Mouse (Mus musculus) intestine, postnatal 0 days (tissue): ENCODE data around the gene Gm10638. TPM values are rescaled to one million over a fixed set of nuclear protein-coding genes. Genes with fewer than 3 reads are reported as not detected.

Experiments
- ATAC-seq: fragments of 200-750 bp; cut with Nextera tagmentation; 2 replicates; pipeline ENCODE4 v1.8.0; 2017; ENCODE audit warnings: mild to moderate bottlenecking, moderate TSS enrichment, moderate library complexity
- H3K27ac ChIP-seq: fragments of 300-500 bp; sonication (generic); 2 replicates; pipeline ENCODE4 v1.5.1; 2014; ENCODE audit warnings: mild to moderate bottlenecking, low read depth, low read length, moderate library complexity
- H3K27me3 ChIP-seq: fragments of 300-500 bp; sonication (generic); replicated peaks from 2 replicates; pipeline ENCODE4 v1.6.1; 2014; ENCODE audit warnings: low read length, mixed read lengths; ENCODE audit not compliant: control insufficient read depth, insufficient read depth
- H3K36me3 ChIP-seq: fragments of 300-500 bp; sonication (generic); 2 replicates; pipeline ENCODE4 v1.6.1; 2014; ENCODE audit warnings: mild to moderate bottlenecking, moderate library complexity; ENCODE audit not compliant: control insufficient read depth, insufficient read depth
- H3K4me1 ChIP-seq: fragments of 300-500 bp; sonication (generic); replicated peaks from 2 replicates; pipeline ENCODE4 v1.6.1; 2014; ENCODE audit warnings: antibody characterized with exemption, low read length, mixed read lengths; ENCODE audit not compliant: control insufficient read depth, insufficient read depth
- H3K4me2 ChIP-seq: fragments of 300-500 bp; sonication (generic); replicated peaks from 2 replicates; pipeline ENCODE4 v1.6.1; 2014; ENCODE audit warnings: low read depth, mild to moderate bottlenecking, moderate library complexity
- H3K4me3 ChIP-seq: fragments of 300-500 bp; sonication (generic); 2 replicates; pipeline ENCODE4 v1.5.1; 2014; ENCODE audit warnings: low read depth, low read length
- H3K9ac ChIP-seq: fragments of 300-500 bp; sonication (generic); 2 replicates; pipeline ENCODE4 v1.6.1; 2014; ENCODE audit warnings: mild to moderate bottlenecking, low read depth, low read length
- H3K9me3 ChIP-seq: fragments of 300-500 bp; sonication (generic); 2 replicates; pipeline ENCODE4 v1.6.1; 2016; ENCODE audit warnings: mixed run types; ENCODE audit not compliant: control insufficient read depth
- CTCF ChIP-seq: sonication (generic); IDR thresholded peaks from 2 replicates; pipeline ENCODE4 v1.5.1; 2016; ENCODE audit warnings: low read depth, mild to moderate bottlenecking, control low read depth, antibody characterized with exemption, moderate library complexity
- WGBS: fragments of 180-500 bp; shearing (Covaris S2); extraction: QIAGEN DNeasy Blood & Tissue Kit; methylation state at CpG from one replicate; pipeline ENCODE4 v1.1.7; 2014; 5-methylcytosine and 5-hydroxymethylcytosine counted together
- polyA plus RNA-seq: library from polyadenylated mRNA; unstranded; fragments of >200 nt; fragmentation: Nextera tagmentation; extraction: Ambion mirVana; gene quantifications from 2 replicates; pipeline ENCODE4 v1.2.1, GENCODE M21; 2015

The Gm10638 gene
- polyA plus RNA-seq, 1 experiment from 2014 or later: 4.3 TPM

DNA sequence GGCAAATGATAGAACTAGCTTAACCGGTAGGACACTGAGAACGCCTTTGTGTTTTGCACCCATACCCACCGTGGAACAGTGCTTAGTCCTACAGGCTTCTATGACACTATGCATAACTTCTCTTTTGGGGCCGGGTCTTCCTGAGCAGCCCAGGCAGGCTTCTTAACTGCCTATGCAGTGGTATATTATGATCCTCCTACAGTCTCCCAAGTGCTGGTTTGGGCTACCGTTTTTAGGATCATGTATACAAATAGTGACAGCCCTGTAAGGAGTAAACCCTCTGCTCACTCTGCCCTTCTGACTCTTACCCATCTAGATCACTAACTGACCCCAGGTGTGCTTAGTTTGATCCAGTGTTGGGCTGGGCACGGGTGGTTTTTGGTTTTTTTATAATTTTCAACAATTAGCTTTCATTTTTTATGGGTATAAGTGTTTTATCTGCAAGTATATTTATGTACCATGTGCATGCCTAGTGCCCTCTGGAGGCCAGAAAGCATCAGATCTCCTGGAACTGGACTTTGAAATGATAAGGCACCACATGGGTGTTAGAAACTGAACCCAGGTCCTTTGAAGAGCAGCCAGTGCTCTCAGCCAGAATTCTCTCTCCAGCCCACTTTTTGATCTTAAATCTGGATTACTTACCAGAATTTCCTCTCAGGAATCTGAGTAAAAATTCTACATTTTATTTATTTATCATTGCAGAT is 24.6 kb upstream of the Gm10638 start:
- H3K36me3 ChIP-seq: peaks cover 28% of the 10 kb centered on the region
- no peak overlapping the region for H3K27ac ChIP-seq
- no peak for ATAC-seq
- H3K27me3 ChIP-seq: no peaks in the 10 kb centered on the region
- H3K9ac ChIP-seq: no peak overlapping the region
- H3K4me2 ChIP-seq: no peak overlapping the region
- no peaks in the 10 kb centered on the region for H3K9me3 ChIP-seq
- no peaks in the 10 kb centered on the region for H3K4me1 ChIP-seq
- peak; percentile 61 for TF ChIP-seq CTCF
- WGBS: 88% methylated on average over 6 of the region's 6 CpGs
- H3K4me3 ChIP-seq: no peak overlapping the region

DNA sequence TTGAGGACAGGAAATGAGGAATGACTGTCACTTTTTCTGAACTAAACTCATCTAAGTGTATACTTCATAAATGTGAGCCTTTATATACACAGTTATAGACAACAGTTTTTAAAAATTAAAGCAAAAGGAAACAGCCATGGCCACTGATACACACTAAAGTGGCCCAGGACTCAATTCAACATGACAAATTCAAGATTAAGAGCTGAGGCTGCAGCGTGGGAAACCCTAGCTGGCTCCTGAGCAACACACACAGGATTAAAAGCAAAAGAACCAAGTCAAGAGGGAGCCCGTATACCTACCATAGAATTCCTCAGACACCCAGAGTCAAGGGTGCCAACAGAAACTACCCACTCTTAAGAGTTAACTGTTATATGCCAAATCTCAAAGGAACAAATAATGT is 24.0 kb upstream of the Gm10638 start:
- Histone ChIP-seq H3K4me2 (no peak overlapping the region), H3K9me3 (no peaks in the 10 kb centered on the region), H3K36me3 (peaks cover 24% of the 10 kb centered on the region), H3K4me3 (no peak overlapping the region), H3K27ac (no peak overlapping the region), H3K27me3 (no peaks in the 10 kb centered on the region), H3K4me1 (no peaks in the 10 kb centered on the region), H3K9ac (no peak overlapping the region)
- 85% methylated on average over 2 of the region's 2 CpGs for WGBS
- ATAC-seq: no peak
- TF ChIP-seq CTCF: no peak

DNA sequence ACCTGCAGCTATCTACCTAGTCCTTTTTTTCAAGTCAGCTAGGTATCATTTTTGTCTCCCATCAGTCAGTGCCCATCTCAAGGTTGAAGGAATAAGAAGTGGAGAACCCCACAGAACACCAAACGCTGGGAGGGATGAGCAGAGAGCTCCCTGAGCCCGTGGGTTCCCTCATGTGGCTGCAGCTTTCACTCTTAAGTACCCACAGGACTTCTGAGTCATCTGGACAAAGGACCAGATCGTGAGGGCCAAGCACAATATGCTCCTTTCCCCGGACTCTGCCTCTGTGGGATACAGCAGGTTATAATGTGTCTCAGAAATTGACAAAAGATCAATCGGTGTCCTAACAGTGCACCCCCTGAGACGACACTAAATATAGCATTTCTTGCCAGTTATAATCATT is 18.5 kb upstream of the Gm10638 start:
- no peak overlapping the region for H3K27ac ChIP-seq
- H3K9ac ChIP-seq: no peak overlapping the region
- no peaks in the 10 kb centered on the region for H3K27me3 ChIP-seq
- no peak for TF ChIP-seq CTCF
- WGBS: 75% methylated on average over 6 of the region's 6 CpGs
- no peaks in the 10 kb centered on the region; the same call in none of the 2 replicates for H3K36me3 ChIP-seq
- H3K4me3 ChIP-seq: no peak overlapping the region
- H3K4me1 ChIP-seq: peaks cover 9% of the 10 kb centered on the region; the same call in 1 of the 2 replicates
- H3K9me3 ChIP-seq: no peaks in the 10 kb centered on the region
- no peak for ATAC-seq
- H3K4me2 ChIP-seq: no peak overlapping the region

DNA sequence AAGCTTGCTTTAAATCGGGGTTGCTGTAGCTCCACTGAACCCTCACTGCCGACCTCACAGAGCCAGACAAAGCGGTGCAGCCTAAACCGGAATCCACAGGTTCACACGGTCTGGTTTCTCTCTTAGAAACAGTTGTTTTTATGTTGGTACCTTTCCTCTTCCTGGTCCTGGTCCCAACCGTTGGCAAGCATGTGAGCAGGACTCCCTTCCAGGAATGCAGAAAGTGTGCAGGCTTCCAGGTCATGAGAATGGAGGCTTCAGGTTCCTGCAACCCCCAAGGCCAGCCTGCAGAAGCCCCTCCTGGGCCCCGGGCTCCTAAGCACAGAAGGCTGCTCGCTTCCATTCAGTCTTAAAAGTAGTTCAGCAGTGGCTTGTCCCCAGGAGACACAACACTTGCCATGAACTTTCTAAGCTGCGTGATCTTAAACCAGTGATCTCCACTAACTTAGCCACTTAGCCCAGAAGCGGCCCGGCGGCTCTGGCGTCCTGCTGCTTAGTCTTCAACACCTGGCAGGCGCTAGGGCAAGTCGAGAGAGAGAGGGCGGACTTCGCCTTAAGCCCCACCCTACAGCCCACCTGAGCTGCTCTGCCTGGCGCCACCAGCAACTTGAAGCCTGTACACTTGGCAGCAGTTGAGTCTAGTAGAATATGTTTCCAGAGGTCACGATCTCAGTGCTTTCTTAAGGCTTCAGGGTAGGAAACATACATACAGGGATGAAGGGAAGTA is 17.1 kb upstream of the Gm10638 start:
- Histone ChIP-seq H3K4me2 (no peak overlapping the region), H3K9ac (no peak overlapping the region), H3K36me3 (no peaks in the 10 kb centered on the region; the same call in none of the 2 replicates), H3K27me3 (no peaks in the 10 kb centered on the region), H3K4me1 (peaks cover 9% of the 10 kb centered on the region; the same call in 1 of the 2 replicates), H3K9me3 (no peaks in the 10 kb centered on the region), H3K4me3 (no peak overlapping the region), H3K27ac (0 out of 2 replicates have a peak overlapping the region, but pooled peaks have one; percentile 15)
- no peak for TF ChIP-seq CTCF
- 0 out of 2 replicates have a peak, but pooled peaks have one; percentile 31 for ATAC-seq
- 60% methylated on average over 19 of the region's 19 CpGs for WGBS

DNA sequence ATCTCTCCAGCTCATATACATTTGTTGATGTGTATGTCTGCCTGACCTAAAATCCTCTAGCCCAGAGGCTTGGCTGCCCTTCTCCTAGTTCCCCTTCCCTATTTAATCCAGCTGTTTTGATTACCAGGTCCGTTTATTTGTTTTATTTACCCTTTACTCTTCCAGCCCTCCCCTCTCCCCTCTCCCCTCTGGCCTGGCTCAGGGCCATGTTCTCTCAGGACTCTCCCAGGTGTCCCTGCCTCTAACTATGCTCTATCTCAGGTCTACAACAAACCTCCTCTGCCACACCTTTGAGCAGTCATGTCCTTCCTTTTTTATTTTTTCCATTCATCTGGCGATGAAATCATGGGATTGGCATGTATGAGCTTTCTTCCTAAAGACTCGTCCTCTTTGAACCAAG is 15.2 kb upstream of the Gm10638 start:
- no peak for ATAC-seq
- Histone ChIP-seq H3K9me3 (no peaks in the 10 kb centered on the region), H3K4me2 (no peak overlapping the region), H3K9ac (no peak overlapping the region), H3K36me3 (peaks cover 3% of the 10 kb centered on the region; the same call in 1 of the 2 replicates), H3K4me1 (peaks cover 15% of the 10 kb centered on the region; the same call in 1 of the 2 replicates), H3K27me3 (no peaks in the 10 kb centered on the region), H3K27ac (no peak overlapping the region), H3K4me3 (no peak overlapping the region)
- TF ChIP-seq CTCF: no peak
- WGBS: 24% methylated on average over 3 of the region's 3 CpGs

DNA sequence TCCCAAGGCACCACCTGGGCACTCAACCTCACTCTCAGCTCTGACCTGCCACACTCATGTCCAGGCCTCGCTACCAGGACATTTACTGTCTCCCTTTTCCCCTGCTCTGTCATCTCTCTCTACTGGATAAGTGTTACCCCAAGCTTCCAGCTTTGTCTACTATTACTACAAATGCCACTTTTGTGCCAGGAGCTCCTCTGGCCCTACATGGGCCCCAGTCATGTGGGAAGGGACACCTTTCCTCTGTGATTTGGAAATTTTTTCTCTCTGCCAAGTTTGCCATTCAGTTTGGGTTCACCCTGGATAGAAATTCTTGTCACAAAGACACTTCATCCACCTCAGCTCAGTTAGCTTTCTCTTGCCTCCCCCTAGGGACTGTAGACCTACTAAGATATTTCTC is 14.6 kb upstream of the Gm10638 start:
- 86% methylated on average over 1 of the region's 1 CpGs for WGBS
- H3K4me1 ChIP-seq: peaks cover 15% of the 10 kb centered on the region; the same call in 1 of the 2 replicates
- no peak overlapping the region for H3K9ac ChIP-seq
- H3K36me3 ChIP-seq: peaks cover 3% of the 10 kb centered on the region; the same call in 1 of the 2 replicates
- H3K27me3 ChIP-seq: no peaks in the 10 kb centered on the region
- ATAC-seq: no peak
- no peak overlapping the region for H3K27ac ChIP-seq
- no peaks in the 10 kb centered on the region for H3K9me3 ChIP-seq
- H3K4me2 ChIP-seq: no peak overlapping the region
- H3K4me3 ChIP-seq: no peak overlapping the region
- no peak for TF ChIP-seq CTCF
